Mouse (Mus musculus) E14TG2a.4 (cell line): ENCODE measurements around the gene Rin3.

Experiments
- CTCF ChIP-seq: conservative IDR thresholded peaks from 2 replicates; pipeline ENCODE4 v1.5.1; 2014; ENCODE audit warnings: low read length
- NANOG ChIP-seq: IDR thresholded peaks from 2 replicates; pipeline ENCODE4 v1.6.1; 2014; ENCODE audit warnings: borderline replicate concordance, low read length, mixed read lengths
- POU5F1 ChIP-seq: IDR thresholded peaks from 2 replicates; pipeline ENCODE4 v1.6.1; 2014; ENCODE audit warnings: low read length, borderline replicate concordance

DNA sequence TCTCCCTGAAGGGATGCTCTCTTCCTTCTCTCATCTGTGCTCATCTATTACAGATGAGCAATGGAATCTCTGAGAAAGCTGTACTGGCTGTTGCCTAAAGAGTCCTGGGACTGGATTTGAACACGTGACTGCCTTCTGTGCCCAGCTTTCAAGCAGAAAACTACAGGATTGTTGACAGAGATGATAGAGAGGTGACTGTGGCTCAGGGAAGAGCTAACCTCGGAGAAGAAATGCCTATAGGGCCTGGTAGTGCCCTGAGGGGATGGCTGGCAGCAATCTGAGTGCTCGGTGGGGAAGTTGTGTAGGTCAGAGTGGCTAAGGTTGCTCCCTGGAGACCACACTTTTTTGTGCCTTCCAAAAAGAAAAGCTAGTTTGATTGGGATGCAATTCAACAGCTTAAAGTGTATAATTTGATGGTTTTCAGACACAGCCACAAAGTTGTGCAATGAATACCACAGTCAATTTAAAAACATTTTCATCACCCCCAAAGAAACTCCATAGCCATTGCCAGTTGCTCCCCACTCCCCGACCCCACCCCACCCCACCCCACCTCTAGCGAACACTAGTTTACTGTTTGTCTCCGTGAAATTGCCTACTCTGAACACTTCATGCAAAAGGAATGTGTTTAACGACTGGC is 1.9 kb upstream of the Rin3 start:
- TF ChIP-seq CTCF (no peak), POU5F1 (no peak), NANOG (no peak)
